Mouse (Mus musculus): ENCODE data around the gene Ccdc71.

The Ccdc71 gene

GRCm38 (mm10) chr9:108459939-108460318 is 398 bp upstream of the Ccdc71 start:
- DNase-seq (ENCODE audit: low spot score): no peak

- no peak for DNase-seq (ENCODE audit: low spot score)
These were observed 879 bp downstream of the Ccdc71 start, which contains the start of gene Klhdc8b for GRCm38 (mm10) chr9:108461181-108461631. Klhdc8b (minus strand) TSS chr9:108461581.

DNA sequence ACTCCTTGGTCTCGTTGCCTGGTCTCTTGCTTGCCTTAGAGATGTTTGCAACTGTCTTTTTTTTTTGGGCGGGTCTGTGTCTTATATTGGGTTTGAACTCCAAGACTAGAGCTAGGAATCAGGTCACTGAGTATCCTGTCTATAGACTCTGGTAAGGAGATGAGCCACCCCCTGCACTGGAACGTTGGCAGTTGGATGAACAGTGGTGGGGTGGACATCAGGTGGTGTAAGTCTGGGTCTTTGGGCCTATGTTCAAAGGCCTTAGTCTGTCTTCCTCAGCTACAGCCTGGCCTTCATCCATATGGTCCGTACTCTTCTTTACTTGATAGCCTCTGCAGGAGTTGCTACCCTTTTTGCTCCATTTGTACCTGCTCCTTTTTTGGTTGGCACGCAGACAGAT is 1.3 kb downstream of the Ccdc71 start:
- DNase-seq (ENCODE audit: low spot score): no peak

DNA sequence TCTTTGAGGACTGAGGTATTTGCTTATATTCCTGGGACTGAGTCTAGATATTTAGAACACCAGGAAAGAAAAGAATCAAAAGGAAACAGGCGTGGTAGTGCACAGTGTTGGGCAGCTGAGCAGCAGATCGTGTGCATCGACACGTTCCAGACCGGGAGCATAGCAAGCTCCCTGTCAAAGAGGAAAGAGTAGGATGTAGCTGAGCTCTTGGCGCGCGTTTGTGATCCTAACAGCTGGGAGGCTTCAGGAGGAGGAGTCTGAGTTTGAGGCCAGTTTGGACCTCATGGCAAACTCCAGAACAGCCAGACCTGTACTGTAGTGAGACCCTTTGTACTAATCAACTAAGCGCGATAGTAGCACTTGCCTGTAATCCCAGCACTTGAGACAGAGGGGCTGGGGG is 1.9 kb downstream of the Ccdc71 start:
- no peak for DNase-seq (ENCODE audit: low spot score)

DNA sequence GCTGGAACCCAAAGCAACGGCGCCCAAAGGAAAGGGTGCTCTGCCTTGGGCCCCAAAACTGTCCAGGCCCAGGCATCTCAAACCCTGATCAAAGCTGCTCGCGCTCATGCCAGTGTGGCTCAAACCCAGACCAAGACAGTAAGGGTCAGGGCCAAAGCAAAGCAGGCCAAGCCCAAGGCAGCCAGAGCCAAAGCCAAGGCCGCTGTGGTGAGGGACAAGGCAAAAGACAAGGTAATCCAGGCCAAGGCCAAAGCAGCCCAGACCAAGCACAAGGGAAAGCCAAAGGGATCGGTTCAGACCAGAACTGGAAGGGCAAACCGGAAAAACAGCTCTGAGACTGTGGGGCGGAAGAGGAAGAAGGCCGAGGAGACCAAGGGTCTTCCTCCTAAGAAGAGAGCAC is 3.4 kb downstream of the Ccdc71 start:
- DNase-seq (ENCODE audit: low spot score): no peak

GRCm38 (mm10) chr9:108466219-108466618 is 5.9 kb downstream of the Ccdc71 start:
- no peak for DNase-seq (ENCODE audit: low spot score)

DNA sequence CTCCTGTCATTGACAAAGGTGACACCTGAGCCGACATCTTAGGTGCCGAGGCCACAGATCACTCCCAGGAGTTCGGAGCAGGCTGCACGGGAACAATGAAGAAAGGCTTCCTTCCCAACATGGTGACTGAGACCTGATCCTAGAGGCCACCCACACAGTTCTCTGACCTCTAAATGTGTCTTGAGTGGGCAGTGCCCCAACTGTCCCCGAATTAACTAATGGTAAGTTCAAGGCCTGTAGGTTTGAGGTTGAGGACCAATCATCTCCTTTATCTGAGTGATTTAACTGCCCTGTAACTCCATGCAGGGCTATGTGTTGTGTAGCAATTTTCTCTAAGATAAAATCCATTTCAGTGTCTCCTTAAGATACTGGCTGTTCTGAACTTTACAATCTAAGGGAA is 9.1 kb downstream of the Ccdc71 start:
- no peak for DNase-seq (ENCODE audit: low spot score)

GRCm38 (mm10) chr9:108469845-108470244 is 9.5 kb downstream of the Ccdc71 start:
- no peak for DNase-seq (ENCODE audit: low spot score)

- DNase-seq (ENCODE audit: low spot score): no peak
These were observed 14.2 kb downstream of the Ccdc71 start for GRCm38 (mm10) chr9:108474528-108474927.

DNA sequence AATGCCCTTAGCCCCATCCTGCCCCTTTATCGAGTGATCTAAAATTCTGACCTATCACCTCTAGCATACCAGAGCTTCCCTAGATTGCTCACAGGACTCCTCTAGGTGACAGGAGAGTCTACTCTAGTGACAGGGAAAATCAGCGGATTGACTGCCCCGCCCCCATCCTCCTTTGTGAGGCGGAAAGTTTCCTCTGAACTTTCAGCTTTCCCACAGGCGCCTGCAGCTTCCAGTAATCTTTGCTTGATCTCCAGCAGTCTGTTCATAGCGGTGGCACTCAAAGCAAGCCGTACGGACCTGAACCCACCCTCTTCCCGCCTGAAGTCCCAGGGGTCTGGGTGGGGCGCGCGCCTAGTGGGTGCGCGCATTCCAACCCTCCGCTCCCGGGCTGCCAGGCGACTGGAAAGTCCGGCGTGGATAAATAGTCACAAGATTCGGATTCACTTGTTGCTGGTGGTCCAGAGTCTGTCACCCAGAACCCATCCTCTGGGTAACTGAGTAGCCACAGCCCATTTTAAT is 18.4 kb downstream of the Ccdc71 start:
- DNase-seq (ENCODE audit: low spot score): no peak

GRCm38 (mm10) chr9:108479241-108479640 is 18.9 kb downstream of the Ccdc71 start:
- DNase-seq (ENCODE audit: low spot score): no peak

DNA sequence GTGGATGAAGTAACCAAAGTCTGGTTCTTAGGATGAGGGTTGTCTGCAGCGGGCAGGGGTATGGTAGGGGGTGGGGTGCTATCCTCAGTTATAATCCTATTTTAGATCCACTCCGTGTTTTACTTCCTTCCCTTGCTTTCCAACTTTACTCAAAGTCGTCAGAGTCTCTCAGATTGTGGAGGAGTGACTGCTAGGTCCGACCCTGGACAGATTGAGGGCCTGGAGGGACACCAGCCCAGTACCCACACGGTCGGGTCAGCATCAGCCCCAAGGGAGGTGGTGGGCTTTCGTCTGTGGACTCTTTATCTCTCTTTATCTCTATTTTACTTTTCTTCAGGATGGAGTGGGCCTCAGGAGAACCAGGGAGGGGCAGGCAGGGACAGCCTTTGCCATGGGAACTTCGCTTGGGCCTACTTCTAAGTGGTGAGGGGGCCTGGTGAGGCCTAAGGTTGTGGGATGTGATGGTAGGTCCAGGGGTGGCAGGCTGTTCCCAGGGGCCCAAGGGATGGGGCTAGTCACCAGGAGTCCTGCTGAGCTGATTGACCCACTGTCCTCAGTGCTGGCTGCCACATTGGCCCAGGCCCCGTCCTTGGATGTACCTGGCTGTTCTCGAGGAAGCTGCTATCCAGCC is 19.5 kb downstream of the Ccdc71 start, which contains the start of gene Lamb2:
Gene Lamb2, plus strand, starts transcription at position 16 of the 631 bp plus-strand sequence.
- DNase-seq (ENCODE audit: low spot score): no peak

GRCm38 (mm10) chr9:108480813-108481519 is 20.6 kb downstream of the Ccdc71 start:
- no peak for DNase-seq (ENCODE audit: low spot score)

GRCm38 (mm10) chr9:108481520-108482210 is 21.3 kb downstream of the Ccdc71 start:
- DNase-seq (ENCODE audit: low spot score): no peak

DNA sequence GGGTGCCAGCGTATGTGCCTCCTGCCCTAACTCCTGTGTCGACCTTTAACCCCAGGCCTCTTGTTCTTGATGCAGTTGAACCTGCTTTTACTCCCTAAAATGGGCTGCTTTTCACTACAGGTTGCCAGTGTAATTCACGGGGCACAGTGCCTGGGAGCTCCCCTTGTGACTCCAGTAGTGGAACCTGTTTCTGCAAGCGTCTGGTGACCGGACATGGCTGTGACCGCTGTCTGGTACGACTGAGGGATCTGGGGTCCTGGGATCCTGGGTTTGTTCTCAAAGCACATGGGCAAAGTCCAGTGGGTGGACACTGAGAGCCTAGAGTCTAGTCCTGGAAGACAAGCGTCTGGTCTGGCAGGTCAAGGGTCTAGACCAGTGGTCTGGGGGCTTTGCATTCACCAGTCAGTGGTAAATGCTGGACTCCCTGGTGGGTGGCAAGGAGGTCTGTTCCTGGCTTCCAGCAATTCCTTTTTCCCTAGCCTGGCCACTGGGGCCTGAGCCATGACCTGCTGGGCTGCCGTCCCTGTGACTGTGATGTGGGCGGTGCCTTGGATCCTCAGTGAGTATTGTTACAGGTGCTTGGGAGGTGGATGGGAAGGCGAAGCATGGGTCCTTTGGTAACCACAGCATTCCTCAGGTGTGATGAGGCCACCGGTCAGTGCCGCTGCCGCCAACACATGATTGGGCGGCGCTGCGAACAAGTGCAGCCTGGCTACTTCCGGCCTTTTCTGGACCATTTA is 22.9 kb downstream of the Ccdc71 start:
- DNase-seq (ENCODE audit: low spot score): no peak

GRCm38 (mm10) chr9:108484021-108484420 is 23.7 kb downstream of the Ccdc71 start:
- no peak for DNase-seq (ENCODE audit: low spot score)

GRCm38 (mm10) chr9:108485301-108485875 is 25.1 kb downstream of the Ccdc71 start:
- DNase-seq (ENCODE audit: low spot score): no peak

- no peak for DNase-seq (ENCODE audit: low spot score)
These were observed 26.7 kb downstream of the Ccdc71 start for GRCm38 (mm10) chr9:108486973-108487530.

GRCm38 (mm10) chr9:108488403-108488802 is 28.1 kb downstream of the Ccdc71 start:
- DNase-seq (ENCODE audit: low spot score): no peak

GRCm38 (mm10) chr9:108489215-108489614 is 28.9 kb downstream of the Ccdc71 start:
- no peak for DNase-seq (ENCODE audit: low spot score)
